8 mouse cellular contexts compared by ENCODE assay signal in genomic region chr11:77827241-77827995, GRCm38 (mm10). TPM values are rescaled to one million over a fixed set of nuclear protein-coding genes. Genes with fewer than 3 reads are reported as not detected.
DNase-seq lines count a peak whose midpoint lies in the region; ATAC-seq lines count a peak whose summit lies in the region.

No protein-coding gene starts in this region.

- H3K4me3 ChIP-seq in forebrain, embryonic 15.5 days = no peak overlapping the region
- no peak overlapping the region for H3K4me3 ChIP-seq in intestine, embryonic 15.5 days (replicated peaks)
- no peak overlapping the region for H3K4me3 ChIP-seq in midbrain, embryonic 16.5 days (ENCODE audit: low read depth, low read length)

- no peaks in the 10 kb centered on the region; the same call in 1 of the 2 replicates for H3K27me3 ChIP-seq in forebrain, embryonic 15.5 days
- no peaks in the 10 kb centered on the region for H3K27me3 ChIP-seq in intestine, embryonic 15.5 days (replicated peaks)
- H3K27me3 ChIP-seq in midbrain, embryonic 16.5 days (ENCODE audit: control insufficient read depth, insufficient read depth, low read depth, low read length) = no peaks in the 10 kb centered on the region

- peak overlapping the region; percentile 74 for H3K27ac ChIP-seq in forebrain, embryonic 15.5 days (replicated peaks)
- no peak overlapping the region for H3K27ac ChIP-seq in intestine, embryonic 15.5 days
- no peak overlapping the region for H3K27ac ChIP-seq in midbrain, embryonic 16.5 days (ENCODE audit: low read length)

- ATAC-seq in forebrain, embryonic 15.5 days (replicated peaks) = peak; percentile 55
- peak; percentile 59 for ATAC-seq in intestine, embryonic 15.5 days
- peak; percentile 49 for ATAC-seq in midbrain, embryonic 16.5 days

- no peak overlapping the region for H3K4me2 ChIP-seq in forebrain, embryonic 15.5 days (replicated peaks)
- H3K4me2 ChIP-seq in intestine, embryonic 15.5 days (replicated peaks) = no peak overlapping the region
- H3K4me2 ChIP-seq in midbrain, embryonic 16.5 days (ENCODE audit: low read length) = no peak overlapping the region

- peaks cover 44% of the 10 kb centered on the region for H3K4me1 ChIP-seq in forebrain, embryonic 15.5 days
- no peaks in the 10 kb centered on the region; the same call in 1 of the 2 replicates for H3K4me1 ChIP-seq in intestine, embryonic 15.5 days (replicated peaks)
- H3K4me1 ChIP-seq in midbrain, embryonic 16.5 days (ENCODE audit: control insufficient read depth, insufficient read depth, low read length) = peaks cover 19% of the 10 kb centered on the region

- WGBS in forebrain, embryonic 15.5 days = 49% methylated on average over 18 of the region's 18 CpGs
- WGBS in intestine, embryonic 15.5 days = 59% methylated on average over 18 of the region's 18 CpGs
- 52% methylated on average over 18 of the region's 18 CpGs for WGBS in midbrain, embryonic 16.5 days

- H3K9me3 ChIP-seq in forebrain, embryonic 15.5 days = no peaks in the 10 kb centered on the region
- no peaks in the 10 kb centered on the region for H3K9me3 ChIP-seq in intestine, embryonic 15.5 days
- no peaks in the 10 kb centered on the region for H3K9me3 ChIP-seq in midbrain, embryonic 16.5 days (replicated peaks; ENCODE audit: control insufficient read depth, low read length, poor library complexity, severe bottlenecking)

- no peak overlapping the region; the same call in 1 of the 2 replicates for H3K9ac ChIP-seq in forebrain, embryonic 15.5 days (replicated peaks)
- no peak overlapping the region for H3K9ac ChIP-seq in intestine, embryonic 15.5 days
- 0 out of 2 replicates have a peak overlapping the region, but pooled peaks have one; percentile 18 for H3K9ac ChIP-seq in midbrain, embryonic 16.5 days (ENCODE audit: low read depth, low read length)

- H3K36me3 ChIP-seq in forebrain, embryonic 15.5 days = peaks cover 31% of the 10 kb centered on the region
- peaks cover 27% of the 10 kb centered on the region; the same call in 1 of the 2 replicates for H3K36me3 ChIP-seq in intestine, embryonic 15.5 days
- H3K36me3 ChIP-seq in midbrain, embryonic 16.5 days (ENCODE audit: control insufficient read depth, insufficient read depth, low read length) = peaks cover 22% of the 10 kb centered on the region

- DNase-seq in gastrocnemius, adult 18-20 months (ENCODE audit: low spot score) = peak; percentile 78
- DNase-seq in gastrocnemius, postnatal 25 days = no peak
- DNase-seq in cerebellum, adult 11 months = peak; percentile 80
- DNase-seq in left cerebral cortex, postnatal 25 days (ENCODE audit: low spot score in 2 of 2) = peak; percentile 81
- DNase-seq in spleen, postnatal 10 days (ENCODE audit: low spot score in 2 of 2) = peak; percentile 63 to 81

- intact Hi-C loops in left cerebral cortex, postnatal 25 days (cut with DNase I) = loop anchor here (1.0 to 10.0 kb wide), 2 partner anchors 140 to 347 kb away; partner anchors contain the start of genes Nek8 and Tlcd1

RNA-seq across cellular contexts. Expression of gene Gm10277, which starts 39.9 kb away (rescaled TPM):
- total RNA-seq in gastrocnemius, adult 18-20 months (2021) = not detected
- total RNA-seq in gastrocnemius, postnatal 25 days (2021) = not detected
- polyA plus RNA-seq in forebrain, embryonic 15.5 days (2015; fragmentation: Nextera tagmentation; extraction: Ambion mirVana) = 2.4 and 2.5 TPM in 2 replicates
- polyA plus RNA-seq in intestine, embryonic 15.5 days (2015; fragmentation: Nextera tagmentation; extraction: Ambion mirVana) = 0.93 and 1.5 TPM in 2 replicates
- not detected for total RNA-seq in left cerebral cortex, postnatal 25 days (2021)
- polyA plus RNA-seq in midbrain, embryonic 16.5 days (2015; fragmentation: Nextera tagmentation; extraction: Ambion mirVana) = 2.0 and 2.5 TPM in 2 replicates
